Mouse (Mus musculus) gastrocnemius, postnatal 25 days (tissue): ENCODE measurements around the gene H2al1b. TPM values are rescaled to one million over a fixed set of nuclear protein-coding genes. Genes with fewer than 3 reads are reported as not detected.

Experiments
- DNase-seq: peaks from one replicate; pipeline ENCODE4 v3.0.0; 2022
- total RNA-seq, 2 experiments: library from RNA; stranded (reverse); gene quantifications; 1 replicate in 1 of 2; 2 replicates in 1 of 2; pipeline ENCODE4 v1.2.3; 2021

Gene H2al1b
- total RNA-seq, 2 experiments from 2014 or later = not detected

- no peak for DNase-seq
These were observed 44.5 kb downstream of the H2al1b start for GRCm38 (mm10) chrX:11346756-11347155.

Other genes starting within 250 kb of the H2al1b start
- not detected for gene H2al1a, start 3.2 kb upstream of the H2al1b start, total RNA-seq
- gene H2al1c, start 3.2 kb downstream of the H2al1b start, total RNA-seq = not detected
- not detected for gene H2al1d, start 6.4 kb downstream of the H2al1b start, total RNA-seq
- gene H2al1e, start 9.5 kb downstream of the H2al1b start, total RNA-seq = not detected
- gene H2al1f, start 12.7 kb downstream of the H2al1b start, total RNA-seq = not detected
- not detected for gene H2al1g, start 15.8 kb downstream of the H2al1b start, total RNA-seq
- not detected for gene H2al1h, start 19.1 kb downstream of the H2al1b start, total RNA-seq
- gene H2al1i, start 22.2 kb downstream of the H2al1b start, total RNA-seq = not detected
- gene H2al1j, start 25.4 kb downstream of the H2al1b start, total RNA-seq = not detected